Mouse (Mus musculus) embryonic facial prominence, embryonic 14.5 days (tissue): Measurements from ENCODE around the gene Hnrnpa3. TPM values are rescaled to one million over a fixed set of nuclear protein-coding genes. Genes with fewer than 3 reads are reported as not detected.
"Not testable (repeated sequence)": the region's sequence is repeated elsewhere in the genome, so short reads cannot be mapped to it uniquely, and the experiment has no call there.

Experiments used
- ATAC-seq: fragments of 200-750 bp; cut with Nextera tagmentation; 2 replicates; pipeline ENCODE4 v1.8.0; 2017; ENCODE audit warnings: low read depth, moderate number of reproducible peaks, moderate TSS enrichment
- DNase-seq: peaks from one replicate; pipeline ENCODE4 v3.0.0-alpha.2; 2015; ENCODE audit warnings: low spot score
- H3K27ac ChIP-seq: fragments of 300-500 bp; sonication (generic); replicated peaks from 2 replicates; pipeline ENCODE4 v1.5.1; 2014; ENCODE audit warnings: low read depth, mild to moderate bottlenecking, low read length, moderate library complexity
- H3K27me3 ChIP-seq: fragments of 300-500 bp; sonication (generic); replicated peaks from 2 replicates; pipeline ENCODE4 v1.6.1; 2014; ENCODE audit warnings: low read length; ENCODE audit not compliant: control insufficient read depth, insufficient read depth
- H3K36me3 ChIP-seq: fragments of 300-500 bp; sonication (generic); 2 replicates; pipeline ENCODE4 v1.6.1; 2014; ENCODE audit warnings: low read length, mixed read lengths; ENCODE audit not compliant: control insufficient read depth, insufficient read depth
- H3K4me1 ChIP-seq: fragments of 300-500 bp; sonication (generic); 2 replicates; pipeline ENCODE4 v1.6.1; 2014; ENCODE audit warnings: antibody characterized with exemption, low read length; ENCODE audit not compliant: control insufficient read depth, insufficient read depth
- H3K4me2 ChIP-seq: fragments of 300-500 bp; sonication (generic); 2 replicates; pipeline ENCODE4 v1.6.1; 2014; ENCODE audit warnings: low read depth, mild to moderate bottlenecking, low read length, moderate library complexity, mixed read lengths
- H3K4me3 ChIP-seq: fragments of 300-500 bp; sonication (generic); 2 replicates; pipeline ENCODE4 v1.5.1; 2014; ENCODE audit warnings: low read depth, mild to moderate bottlenecking, low read length
- H3K9ac ChIP-seq: fragments of 300-500 bp; sonication (generic); 2 replicates; pipeline ENCODE4 v1.6.1; 2014; ENCODE audit warnings: low read depth, mild to moderate bottlenecking, low read length, moderate library complexity, mixed read lengths
- H3K9me3 ChIP-seq: fragments of 300-500 bp; sonication (generic); 2 replicates; pipeline ENCODE4 v1.6.1; 2016; ENCODE audit warnings: low read length; ENCODE audit not compliant: control insufficient read depth
- WGBS: fragments of 180-500 bp; shearing (Covaris S2); extraction: QIAGEN DNeasy Blood & Tissue Kit; methylation state at CpG from one replicate; pipeline ENCODE4 v1.1.7; 2014; 5-methylcytosine and 5-hydroxymethylcytosine counted together
- polyA plus RNA-seq: library from polyadenylated mRNA; unstranded; fragments of >200 nt; fragmentation: Nextera tagmentation; extraction: Ambion mirVana; gene quantifications from 2 replicates; pipeline ENCODE4 v1.2.1, GENCODE M21; 2014

The Hnrnpa3 gene
- polyA plus RNA-seq, 1 experiment from 2014 or later: 211 TPM

DNA sequence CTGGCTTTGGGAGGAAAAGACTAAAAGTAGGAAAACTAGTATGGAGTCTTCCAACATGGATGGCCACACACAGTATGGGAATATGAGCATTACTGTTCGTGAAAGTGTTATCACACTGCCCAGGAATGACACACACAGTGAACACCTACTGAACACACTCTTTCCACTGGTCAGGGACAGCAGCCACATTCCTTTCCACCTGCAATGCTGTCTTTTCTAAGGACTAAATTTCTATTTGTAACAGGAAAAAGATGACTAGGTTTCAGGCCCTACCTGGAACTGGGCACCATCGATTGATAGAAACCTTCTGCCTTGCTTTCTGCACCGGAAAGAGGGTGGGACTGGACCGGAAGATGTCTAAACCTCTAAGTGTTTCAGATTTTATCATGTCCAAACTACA lies 31.6 kb downstream of the Hnrnpa3 start:
- no peak overlapping the region for H3K27ac ChIP-seq
- H3K9me3 ChIP-seq: no peaks in the 10 kb centered on the region
- H3K4me1 ChIP-seq: peaks cover 3% of the 10 kb centered on the region; the same call in 1 of the 2 replicates
- H3K4me3 ChIP-seq: no peak overlapping the region
- no peak overlapping the region for H3K4me2 ChIP-seq
- no peaks in the 10 kb centered on the region for H3K27me3 ChIP-seq
- H3K36me3 ChIP-seq: no peaks in the 10 kb centered on the region
- ATAC-seq (no peak), DNase-seq (no peak)
- WGBS: 92% methylated on average over 4 of the region's 4 CpGs
- no peak overlapping the region for H3K9ac ChIP-seq

DNA sequence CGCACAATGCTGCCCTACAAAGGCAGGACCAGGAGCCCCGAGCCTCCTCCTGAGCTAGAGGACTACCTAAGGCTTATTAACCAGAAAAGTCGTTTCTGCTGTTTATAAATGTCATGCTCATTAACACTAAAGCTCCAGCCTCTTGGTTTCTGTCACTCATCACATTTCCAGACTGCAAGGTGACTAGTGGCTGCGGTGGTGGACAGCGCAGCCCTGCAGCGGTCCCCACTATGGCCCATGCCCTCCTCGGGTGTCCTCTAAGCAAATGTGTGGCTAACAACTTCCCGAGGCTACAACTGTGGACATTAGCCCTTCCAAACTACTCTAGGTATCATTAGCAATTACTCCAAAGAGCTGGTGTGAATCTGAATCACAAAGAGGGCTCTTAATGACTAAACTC lies 32.3 kb downstream of the Hnrnpa3 start:
- H3K4me2 ChIP-seq: no peak overlapping the region
- no peak overlapping the region for H3K27ac ChIP-seq
- WGBS: 77% methylated on average over 8 of the region's 8 CpGs
- no peak overlapping the region for H3K4me3 ChIP-seq
- H3K27me3 ChIP-seq: no peaks in the 10 kb centered on the region
- ATAC-seq: no peak
- H3K9ac ChIP-seq: no peak overlapping the region
- no peak for DNase-seq
- H3K4me1 ChIP-seq: no peaks in the 10 kb centered on the region; the same call in 1 of the 2 replicates
- H3K9me3 ChIP-seq: no peaks in the 10 kb centered on the region
- H3K36me3 ChIP-seq: no peaks in the 10 kb centered on the region

- Histone ChIP-seq H3K36me3 (no peaks in the 10 kb centered on the region), H3K27ac (no peak overlapping the region), H3K9ac (no peak overlapping the region), H3K4me3 (no peak overlapping the region), H3K4me2 (no peak overlapping the region), H3K9me3 (no peaks in the 10 kb centered on the region), H3K4me1 (no peaks in the 10 kb centered on the region; the same call in 1 of the 2 replicates), H3K27me3 (no peaks in the 10 kb centered on the region)
- ATAC-seq: no peak
- DNase-seq: no peak
- WGBS: 91% methylated on average over 6 of the region's 6 CpGs
Observed at GRCm38 (mm10) chr2:75692369-75692768, 33.3 kb downstream of the Hnrnpa3 start.

DNA sequence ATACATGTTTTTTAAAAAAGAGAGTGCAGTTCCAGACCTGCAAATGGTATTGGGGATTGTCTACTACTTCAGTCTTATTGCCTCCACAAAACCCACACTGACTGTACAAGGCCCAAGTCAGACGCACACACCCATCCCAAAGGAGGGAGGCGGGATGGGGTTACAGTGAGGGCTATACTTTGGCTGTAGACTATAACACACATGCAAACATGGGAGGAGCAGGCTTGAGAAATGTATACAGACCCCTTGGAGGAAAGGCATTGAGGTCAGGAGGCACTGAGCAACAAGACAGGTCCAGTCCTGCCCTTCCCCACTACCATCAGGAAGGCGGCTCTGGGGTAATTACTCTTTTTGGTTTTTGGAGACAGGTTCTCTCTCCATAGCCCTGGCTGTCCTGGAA lies 35.9 kb downstream of the Hnrnpa3 start:
- not testable (repeated sequence) for H3K27me3 ChIP-seq, H3K9me3 ChIP-seq, H3K4me2 ChIP-seq, H3K4me3 ChIP-seq, H3K4me1 ChIP-seq, DNase-seq, H3K27ac ChIP-seq, H3K9ac ChIP-seq, H3K36me3 ChIP-seq
- peak; percentile 53; the same call in 1 of the 2 replicates for ATAC-seq
- WGBS: 77% methylated on average over 3 of the region's 3 CpGs

GRCm38 (mm10) chr2:75695676-75696350 lies 36.8 kb downstream of the Hnrnpa3 start:
- DNase-seq: no peak
- Histone ChIP-seq H3K4me1 (peaks cover 9% of the 10 kb centered on the region), H3K36me3 (no peaks in the 10 kb centered on the region), H3K27ac (no peak overlapping the region), H3K4me2 (no peak overlapping the region), H3K9me3 (no peaks in the 10 kb centered on the region), H3K27me3 (no peaks in the 10 kb centered on the region), H3K4me3 (no peak overlapping the region), H3K9ac (no peak overlapping the region)
- WGBS: 67% methylated on average over 9 of the region's 9 CpGs
- ATAC-seq: no peak

DNA sequence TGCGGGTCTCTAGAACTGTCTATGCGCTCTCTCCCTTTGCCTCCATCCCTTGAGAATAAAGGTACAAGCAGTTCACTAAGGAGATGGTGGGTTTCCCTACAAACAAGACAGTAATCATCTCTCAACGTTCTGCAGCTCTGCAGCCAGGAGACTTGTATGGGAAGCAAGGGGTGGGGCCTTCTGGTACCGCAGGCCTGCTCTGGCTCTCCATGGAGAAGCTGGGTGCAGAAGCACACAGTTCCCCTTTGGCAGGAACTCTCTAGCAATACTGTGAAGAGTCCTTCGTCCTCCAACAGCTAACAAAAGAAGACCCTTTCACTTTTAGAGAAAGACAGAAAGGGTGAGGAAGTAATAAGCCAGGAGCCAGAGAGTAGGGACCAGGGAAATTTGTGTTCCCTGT lies 37.3 kb downstream of the Hnrnpa3 start:
- 63% methylated on average over 5 of the region's 5 CpGs for WGBS
- no peaks in the 10 kb centered on the region for H3K36me3 ChIP-seq
- DNase-seq (no peak), ATAC-seq (no peak)
- peaks cover 15% of the 10 kb centered on the region for H3K4me1 ChIP-seq
- H3K4me3 ChIP-seq: no peak overlapping the region
- no peak overlapping the region for H3K4me2 ChIP-seq
- H3K27me3 ChIP-seq: no peaks in the 10 kb centered on the region
- no peak overlapping the region for H3K9ac ChIP-seq
- no peaks in the 10 kb centered on the region for H3K9me3 ChIP-seq
- no peak overlapping the region for H3K27ac ChIP-seq

DNA sequence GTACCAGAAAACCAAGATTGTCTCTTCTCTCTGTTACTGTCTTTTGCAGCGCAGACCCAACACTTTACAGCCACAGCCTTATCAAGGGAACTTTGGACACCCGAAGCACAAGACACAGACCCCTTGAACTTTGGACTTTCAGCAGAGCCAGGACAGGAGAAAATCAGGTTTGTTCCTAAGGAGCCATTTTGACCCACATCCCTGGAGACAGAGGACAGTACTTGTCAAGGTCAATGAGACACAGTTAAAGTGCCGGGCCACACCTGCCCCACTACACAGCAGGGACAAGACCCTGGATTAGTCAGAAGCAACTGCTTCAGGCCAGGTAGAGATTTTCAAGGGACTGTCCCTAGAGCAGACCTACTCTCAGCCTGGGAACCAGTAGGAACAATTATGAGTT lies 38.2 kb downstream of the Hnrnpa3 start:
- no peaks in the 10 kb centered on the region for H3K9me3 ChIP-seq
- 84% methylated on average over 3 of the region's 3 CpGs for WGBS
- no peak overlapping the region for H3K27ac ChIP-seq
- no peak overlapping the region for H3K9ac ChIP-seq
- H3K4me1 ChIP-seq: peaks cover 18% of the 10 kb centered on the region
- H3K36me3 ChIP-seq: no peaks in the 10 kb centered on the region
- DNase-seq (no peak), ATAC-seq (no peak)
- no peak overlapping the region for H3K4me2 ChIP-seq
- H3K4me3 ChIP-seq: no peak overlapping the region
- no peaks in the 10 kb centered on the region for H3K27me3 ChIP-seq

DNA sequence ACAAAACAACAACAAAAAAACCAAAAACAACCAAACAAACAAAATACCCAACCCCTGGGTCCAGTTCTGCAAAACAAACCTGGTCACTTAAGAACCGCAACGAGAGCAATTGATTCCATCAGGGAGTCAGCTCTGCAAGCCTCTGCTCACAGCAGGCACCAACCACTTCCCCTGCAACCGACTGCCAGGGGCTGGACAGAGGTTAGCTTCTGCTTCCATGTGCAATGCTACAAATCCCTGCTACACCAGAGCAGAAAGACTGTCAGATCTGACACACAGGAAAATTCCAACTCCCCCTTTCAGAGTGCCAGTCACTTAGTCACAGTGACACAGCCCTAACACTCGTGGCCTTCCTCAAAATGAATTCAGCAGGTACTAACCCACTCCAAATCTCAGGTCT lies 38.9 kb downstream of the Hnrnpa3 start:
- WGBS: 28% methylated on average over 4 of the region's 4 CpGs
- ATAC-seq: no peak
- H3K36me3 ChIP-seq: no peaks in the 10 kb centered on the region
- H3K9me3 ChIP-seq: no peaks in the 10 kb centered on the region
- H3K4me2 ChIP-seq: no peak overlapping the region
- H3K27me3 ChIP-seq: no peaks in the 10 kb centered on the region
- no peak overlapping the region for H3K27ac ChIP-seq
- H3K4me3 ChIP-seq: no peak overlapping the region
- H3K4me1 ChIP-seq: peaks cover 20% of the 10 kb centered on the region
- no peak for DNase-seq
- no peak overlapping the region for H3K9ac ChIP-seq

GRCm38 (mm10) chr2:75698874-75699273 lies 39.8 kb downstream of the Hnrnpa3 start:
- Histone ChIP-seq H3K27me3 (no peaks in the 10 kb centered on the region), H3K9ac (no peak overlapping the region), H3K9me3 (no peaks in the 10 kb centered on the region), H3K36me3 (no peaks in the 10 kb centered on the region), H3K4me2 (no peak overlapping the region), H3K27ac (no peak overlapping the region), H3K4me1 (peaks cover 20% of the 10 kb centered on the region), H3K4me3 (no peak overlapping the region)
- ATAC-seq (no peak), DNase-seq (no peak)
- 68% methylated on average over 3 of the region's 3 CpGs for WGBS
